Mouse (Mus musculus): ENCODE measurements at regions not wholly inside any gene's neighbourhood (a gene's known extent, or its start where the extent isn't known, plus 50 kb on each side); places are given as distances from the start of the nearest gene placed in this dataset.
"Not testable (repeated sequence)": the region's sequence is repeated elsewhere in the genome, so short reads cannot be mapped to it uniquely, and the experiment has no call there.

DNA sequence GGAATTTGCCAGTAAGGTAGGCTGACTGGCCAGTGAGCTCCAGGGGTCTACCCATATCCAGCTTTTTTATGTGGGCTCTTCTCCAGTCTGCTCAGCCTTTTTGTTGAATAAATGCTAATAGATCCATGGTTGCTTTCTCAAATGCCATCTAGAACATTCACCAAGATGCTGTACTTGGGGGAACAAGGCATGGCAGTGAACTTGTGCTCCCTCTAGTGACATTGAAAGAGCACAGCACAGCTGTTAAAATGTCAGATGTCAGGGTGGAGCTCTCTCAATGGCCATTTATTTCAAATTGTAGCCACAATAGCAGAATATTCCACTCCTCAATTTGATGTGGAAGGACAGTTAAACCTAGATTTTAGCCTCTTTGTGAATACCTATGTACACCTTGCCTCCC lies 86.3 kb downstream of the Kcnk1 start:
- DNase-seq (ENCODE audit: low read depth) = peak; percentile 13

DNA sequence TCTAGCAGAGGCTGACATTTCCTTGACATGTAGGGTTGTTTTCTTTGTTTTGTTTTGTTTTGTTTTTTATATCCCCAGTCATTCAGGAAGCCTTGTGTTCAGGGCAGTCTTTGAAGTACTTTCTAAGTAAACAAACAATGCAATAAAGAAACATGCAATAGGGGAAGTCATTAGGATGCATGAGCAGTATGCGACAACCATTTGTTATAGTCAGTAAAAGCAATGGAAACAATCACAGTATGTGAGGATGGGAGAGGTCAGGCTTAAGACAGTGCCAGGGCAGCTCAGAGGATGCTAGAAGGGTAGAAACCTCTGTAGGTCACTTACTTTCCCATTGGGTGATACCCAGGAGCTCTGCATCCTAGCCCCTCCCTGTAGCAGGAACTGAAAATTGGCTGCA lies 87.9 kb downstream of the Kcnk1 start:
- no peak for DNase-seq (ENCODE audit: low read depth)

DNA sequence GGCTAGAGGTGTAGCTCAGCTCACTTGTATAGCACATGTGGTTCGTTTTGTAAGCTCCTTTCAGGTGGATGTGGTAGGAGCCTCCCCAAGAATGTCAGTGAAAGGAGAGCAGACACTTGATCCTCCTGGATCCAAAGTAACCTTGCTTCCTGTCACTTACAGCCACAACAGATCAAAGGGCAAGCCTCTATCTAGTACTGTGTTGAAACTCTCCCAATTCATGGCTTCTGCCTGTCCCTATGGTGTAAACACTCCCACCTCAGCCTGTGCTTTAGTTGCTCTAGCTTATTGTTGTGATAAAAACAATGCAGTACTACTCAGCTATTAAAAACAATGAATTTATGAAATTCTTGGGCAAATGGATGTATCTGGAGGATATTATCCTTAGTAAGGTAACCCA lies 95.8 kb downstream of the Kcnk1 start:
- DNase-seq (ENCODE audit: low read depth) = no peak

DNA sequence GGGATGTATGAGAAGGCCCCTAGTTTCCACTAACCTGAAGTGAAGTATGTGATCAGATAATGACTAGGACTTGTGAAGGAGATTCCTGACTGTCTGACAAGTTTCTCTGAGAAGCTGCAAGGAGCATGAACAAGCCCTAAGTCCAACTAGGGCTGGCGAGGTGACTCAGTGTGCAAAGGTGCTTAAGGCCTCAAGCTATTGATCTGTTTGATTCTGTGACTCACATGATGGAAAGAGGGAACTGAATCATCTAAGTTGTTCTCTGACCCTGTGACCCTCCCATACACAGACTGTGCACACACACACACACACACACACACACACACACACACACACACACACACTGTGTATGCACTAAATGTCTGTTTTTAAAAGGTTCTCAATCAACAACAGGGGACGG lies 99.0 kb downstream of the Kcnk1 start:
- no peak for DNase-seq (ENCODE audit: low read depth)

DNA sequence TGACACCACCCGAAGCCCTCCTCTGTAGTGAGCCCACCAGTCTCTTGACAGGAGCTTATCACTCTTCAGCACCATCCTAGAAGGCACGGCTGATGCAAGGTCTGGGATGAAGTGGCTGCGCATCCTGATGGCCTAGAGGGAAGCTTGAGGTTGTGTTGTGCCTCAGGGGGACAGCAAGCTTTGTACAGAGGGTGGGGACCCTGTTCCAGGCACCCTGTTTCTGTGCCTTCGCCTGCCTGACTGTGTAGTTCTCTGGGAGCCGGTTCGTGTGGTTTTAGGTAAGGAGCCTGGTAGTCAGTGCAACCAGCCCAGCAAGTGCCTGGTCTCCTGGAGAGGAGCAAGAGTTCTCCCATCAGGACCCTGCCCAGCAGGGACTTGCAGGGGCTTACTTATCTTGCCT lies 101.1 kb downstream of the Kcnk1 start:
- DNase-seq (ENCODE audit: low read depth) = no peak

DNA sequence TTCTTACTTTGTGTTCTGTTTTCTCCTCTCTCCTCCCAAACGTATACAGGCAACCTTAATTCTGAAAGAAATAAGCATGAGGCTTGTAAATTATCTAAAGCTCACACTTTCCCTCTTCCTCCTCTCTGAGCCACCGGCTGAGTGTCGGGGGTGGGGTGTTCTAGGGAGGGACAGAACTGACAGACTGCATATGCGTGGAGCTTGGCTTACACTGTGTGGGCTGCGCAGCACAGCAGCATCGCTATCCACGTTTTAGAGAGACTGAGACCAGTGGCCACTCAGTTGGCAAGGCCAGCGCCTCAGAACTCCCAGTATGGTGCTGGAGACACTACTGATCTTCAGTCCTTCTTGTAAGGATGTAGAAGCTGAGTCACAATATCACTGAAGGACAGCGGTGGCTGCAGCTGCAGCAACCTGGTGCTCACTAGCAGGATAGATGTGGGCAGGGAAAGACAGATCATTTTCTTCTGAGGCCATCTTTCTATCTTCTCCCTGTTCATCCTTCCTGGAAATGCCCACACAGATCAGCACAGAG lies 101.7 kb downstream of the Kcnk1 start:
- no peak for DNase-seq (ENCODE audit: low read depth)

DNA sequence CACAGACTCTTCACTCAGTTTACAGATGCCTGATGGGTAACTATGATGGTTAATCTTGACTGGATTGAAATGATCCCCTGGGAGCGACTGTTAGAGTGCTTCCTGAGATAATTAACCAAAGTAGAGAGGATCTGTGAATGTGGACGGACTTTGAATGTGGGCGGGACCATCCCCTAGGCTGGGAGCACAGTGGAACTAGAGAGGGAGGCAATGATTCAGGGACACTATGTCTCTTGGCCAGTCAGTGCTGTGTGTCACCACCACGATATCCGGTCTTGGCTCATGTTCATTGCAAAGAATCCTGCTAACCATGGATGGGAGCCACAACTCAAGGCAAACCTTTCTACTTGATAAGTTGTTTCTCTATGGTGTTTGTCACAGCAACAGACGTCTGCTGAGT lies 103.9 kb downstream of the Kcnk1 start:
- no peak for DNase-seq (ENCODE audit: low read depth)

DNA sequence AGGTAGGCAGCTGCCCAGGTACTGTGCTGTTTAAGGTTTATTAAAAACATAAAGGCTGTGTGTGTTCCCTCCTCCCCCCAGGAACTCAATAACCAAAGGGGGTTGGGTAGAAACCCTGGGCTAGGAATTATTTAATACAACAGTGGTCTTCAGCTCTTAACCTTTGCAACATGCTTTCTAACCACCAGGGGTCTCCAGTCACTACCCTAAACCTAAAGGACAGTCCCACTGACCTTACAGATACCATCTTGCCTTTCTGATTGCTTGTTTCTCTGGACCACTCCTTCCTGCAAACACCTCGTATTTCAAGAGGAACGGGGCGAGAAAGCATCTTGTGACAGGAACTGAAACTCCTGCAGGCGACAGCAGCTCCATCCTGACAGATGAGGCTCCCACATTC lies 104.9 kb downstream of the Kcnk1 start:
- DNase-seq (ENCODE audit: low read depth) = no peak

DNA sequence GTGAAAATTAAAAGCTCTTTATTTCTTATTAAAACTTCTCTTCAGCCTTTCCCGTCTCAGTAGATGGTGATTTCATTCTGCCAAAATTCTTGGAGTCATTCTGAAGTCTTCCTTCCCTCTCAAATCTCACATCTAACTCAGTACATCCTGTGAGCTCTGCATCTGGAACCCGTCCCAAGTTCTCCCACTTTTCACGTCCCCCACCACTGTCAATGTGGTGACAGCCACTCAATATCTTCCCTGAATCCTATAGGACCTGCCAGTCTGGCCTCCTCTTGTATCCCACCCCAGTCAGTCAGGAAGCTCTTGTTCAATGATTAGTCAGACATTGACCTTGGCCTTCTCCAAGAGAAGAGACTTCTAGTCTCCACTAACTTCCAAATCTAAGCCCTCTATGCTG lies 110.1 kb downstream of the Kcnk1 start:
- no peak for DNase-seq (ENCODE audit: low read depth)

DNA sequence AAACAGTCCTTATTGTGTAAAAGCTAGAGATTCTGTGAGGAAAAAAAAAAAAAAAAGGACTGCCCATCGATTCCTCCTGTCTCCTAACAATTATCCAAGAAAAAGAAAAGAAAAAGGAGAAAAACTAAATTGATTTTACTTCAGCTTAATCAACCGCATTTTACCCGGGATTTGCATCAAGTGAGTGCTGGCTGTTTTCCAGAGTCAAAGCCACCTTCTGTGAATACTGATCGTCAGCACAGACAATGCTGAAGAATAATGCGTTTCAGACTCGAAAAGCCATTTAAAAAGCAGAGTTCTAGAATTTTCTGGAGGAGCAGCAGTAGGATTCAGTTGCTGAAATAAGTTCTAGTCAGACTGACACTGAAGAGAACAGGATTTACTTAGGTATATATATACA lies 131.1 kb downstream of the Kcnk1 start:
- DNase-seq (ENCODE audit: low read depth) = no peak

DNA sequence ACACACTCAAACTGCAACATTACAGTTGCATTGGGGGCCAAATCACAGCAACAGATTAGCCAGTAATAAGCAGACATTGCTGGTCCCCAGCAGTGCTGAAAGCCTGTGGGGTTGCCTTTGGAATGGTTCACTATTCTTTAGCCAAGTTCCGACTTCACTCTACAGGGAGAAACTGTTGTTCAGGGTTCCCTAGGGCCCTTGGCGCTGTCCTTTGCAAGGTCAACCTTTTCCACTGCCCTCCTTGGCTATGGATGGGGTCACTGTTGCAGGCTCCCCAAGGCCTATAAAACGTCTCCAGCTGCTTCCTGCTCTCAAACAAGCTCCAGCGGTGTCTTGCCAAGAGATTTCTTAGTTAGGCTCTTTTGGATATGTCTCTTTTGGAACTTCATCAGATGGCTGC lies 137.1 kb downstream of the Kcnk1 start:
- no peak for DNase-seq (ENCODE audit: low read depth)

DNA sequence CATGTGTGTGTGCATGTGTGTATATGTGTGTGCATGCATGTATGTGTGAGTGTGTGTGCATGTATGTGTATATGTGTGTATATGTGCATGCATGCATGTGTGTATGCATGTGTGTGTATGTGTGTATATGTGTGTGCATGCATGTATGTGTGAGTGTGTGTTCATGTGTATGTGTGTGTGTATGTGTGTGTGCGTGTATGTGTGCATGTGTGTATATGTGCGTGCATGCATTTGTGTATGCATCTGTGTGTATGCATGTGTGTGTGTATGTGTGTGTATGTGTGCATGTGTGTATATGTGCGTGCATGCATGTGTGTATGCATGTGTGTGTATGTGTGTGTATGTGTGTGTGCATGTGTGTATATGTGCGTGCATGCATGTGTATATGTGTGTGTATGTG lies 137.9 kb downstream of the Kcnk1 start:
- not testable (repeated sequence) for DNase-seq (ENCODE audit: low read depth)

DNA sequence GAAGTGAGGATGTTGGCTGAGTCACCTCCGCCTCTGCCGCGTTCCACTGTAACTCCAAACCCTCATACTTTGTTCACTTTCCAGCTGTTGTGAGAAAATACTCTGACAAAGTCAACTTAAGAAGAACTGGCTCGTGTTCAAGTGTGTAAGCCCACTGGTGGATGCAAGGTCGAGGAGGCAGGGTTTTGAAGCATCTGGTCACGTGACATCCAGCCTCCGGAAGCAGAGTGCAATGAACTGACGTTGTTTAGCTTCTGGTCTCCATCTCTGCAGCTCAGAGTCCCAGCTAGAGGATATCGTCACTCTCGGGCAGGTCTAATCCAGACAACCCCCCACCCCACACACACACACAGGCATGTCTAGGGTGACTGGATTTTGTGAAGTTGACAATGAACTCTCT lies 140.1 kb downstream of the Kcnk1 start:
- DNase-seq (ENCODE audit: low read depth) = no peak

DNA sequence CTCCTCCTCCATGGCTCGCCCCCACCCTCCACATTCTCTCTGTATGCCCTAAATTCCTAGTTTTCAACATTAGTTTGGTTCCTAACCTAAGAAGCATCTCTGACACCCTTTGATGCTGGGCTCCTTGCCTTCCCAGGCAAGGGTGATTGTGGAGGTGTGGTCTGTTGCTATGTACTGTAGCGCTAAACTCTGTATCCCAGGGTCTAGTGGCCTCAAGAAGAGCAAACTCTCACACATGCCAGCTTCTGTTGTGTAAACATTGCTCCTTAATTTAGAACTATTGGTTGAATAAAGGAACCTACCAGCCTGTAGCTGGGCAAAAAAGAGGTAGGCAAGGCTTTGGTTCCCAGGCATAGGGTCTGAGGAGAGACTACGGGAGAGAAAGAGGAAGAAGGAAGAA lies 140.6 kb downstream of the Kcnk1 start:
- no peak for DNase-seq (ENCODE audit: low read depth)

DNA sequence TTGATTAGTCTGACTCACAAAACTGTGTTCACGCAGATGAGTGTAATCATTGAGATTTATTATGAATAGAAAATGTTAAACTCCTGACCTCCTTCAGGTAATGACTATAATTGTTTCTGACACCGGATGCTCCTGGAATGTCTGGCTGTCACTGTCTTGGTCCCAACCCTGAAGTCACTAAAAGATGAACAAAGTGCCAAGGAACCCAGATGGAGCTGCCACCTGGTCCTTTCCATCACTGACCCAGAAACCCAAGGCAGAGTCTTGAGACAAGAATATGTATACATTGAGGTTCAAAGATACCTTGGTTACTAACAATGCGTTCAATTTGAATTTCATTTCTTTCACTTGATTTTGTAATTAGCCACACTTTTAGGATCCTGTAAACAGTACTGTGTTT lies 142.0 kb downstream of the Kcnk1 start:
- no peak for DNase-seq (ENCODE audit: low read depth)

DNA sequence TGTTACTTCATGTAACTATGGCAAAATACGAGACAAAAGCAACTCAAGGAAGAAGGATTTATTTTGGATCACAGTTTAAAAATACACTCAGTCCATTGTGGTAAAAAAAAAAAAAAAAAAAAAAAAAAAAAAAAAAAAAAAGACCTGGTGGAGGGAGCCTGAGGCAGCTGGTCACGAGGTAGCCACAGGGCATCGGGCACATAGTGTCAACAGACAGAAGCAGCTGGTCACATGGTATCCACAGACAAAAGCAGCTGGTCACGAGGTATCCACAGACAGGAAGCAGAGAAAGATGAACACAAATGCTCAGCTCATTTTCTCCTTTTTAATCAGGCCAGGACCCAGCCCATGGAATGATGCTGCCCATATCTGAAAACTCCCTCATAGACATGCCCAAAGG lies 142.5 kb downstream of the Kcnk1 start:
- no peak for DNase-seq (ENCODE audit: low read depth)

DNA sequence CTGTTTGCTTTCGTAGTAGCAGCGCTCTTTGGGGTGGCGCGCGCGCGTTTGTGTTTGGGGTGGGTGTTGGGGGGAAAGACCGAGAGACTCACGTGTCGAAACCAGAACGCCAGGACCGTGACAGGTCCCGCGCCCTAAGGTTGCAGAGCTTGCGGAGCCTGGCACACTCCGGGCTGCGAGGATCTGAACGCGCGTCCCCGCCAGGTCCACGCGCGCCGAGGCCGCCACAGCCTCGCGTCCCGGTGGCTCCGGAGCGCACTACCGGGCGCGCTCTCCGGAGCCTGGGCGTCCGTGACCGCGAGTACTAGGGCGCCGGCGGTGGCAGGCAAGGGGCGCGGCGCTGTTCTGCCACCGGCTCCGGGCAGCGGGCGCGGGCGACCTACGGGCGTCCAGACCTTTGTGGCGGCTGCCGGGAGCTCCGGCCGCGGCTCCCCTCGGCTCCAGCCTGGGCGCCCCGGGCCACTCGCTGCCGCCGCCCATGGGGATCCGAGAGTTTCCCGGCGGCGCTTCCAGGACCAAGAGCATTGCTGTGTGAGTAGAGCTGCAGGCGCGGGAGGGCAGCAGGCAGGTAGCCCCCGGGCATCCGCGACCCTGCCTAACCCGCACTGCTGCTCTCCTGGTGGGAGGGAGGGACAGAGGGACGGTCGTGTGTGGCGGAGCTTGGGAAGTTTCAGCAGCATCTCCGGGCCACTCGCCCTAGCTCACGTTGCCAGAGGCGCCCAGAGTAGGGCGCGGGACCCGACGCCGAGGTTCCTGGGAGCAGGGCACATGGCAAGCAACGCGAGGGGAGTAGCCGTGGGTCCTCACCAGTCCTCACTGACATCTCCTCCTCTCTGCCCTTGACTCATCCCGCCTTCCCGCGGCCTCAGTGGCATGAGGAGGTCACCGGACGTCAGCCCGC lies 143.9 kb downstream of the Kcnk1 start:
- no peak for DNase-seq (ENCODE audit: low read depth)

DNA sequence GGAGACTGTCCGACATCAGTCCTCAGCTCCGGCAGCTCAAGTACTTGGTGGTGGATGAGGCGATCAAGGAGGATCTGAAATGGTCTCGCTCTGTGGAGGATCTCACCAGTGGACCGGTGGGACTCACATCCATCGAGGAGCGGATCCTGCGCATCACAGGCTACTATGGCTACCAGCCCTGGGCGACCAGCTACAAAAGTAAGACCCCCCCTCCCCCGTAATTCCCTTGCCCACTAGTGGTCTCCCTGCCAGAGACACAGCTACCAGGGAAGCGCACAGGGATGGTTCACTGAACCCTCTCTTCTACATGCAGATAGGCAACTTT lies 144.5 kb downstream of the Kcnk1 start:
- no peak for DNase-seq (ENCODE audit: low read depth)

DNA sequence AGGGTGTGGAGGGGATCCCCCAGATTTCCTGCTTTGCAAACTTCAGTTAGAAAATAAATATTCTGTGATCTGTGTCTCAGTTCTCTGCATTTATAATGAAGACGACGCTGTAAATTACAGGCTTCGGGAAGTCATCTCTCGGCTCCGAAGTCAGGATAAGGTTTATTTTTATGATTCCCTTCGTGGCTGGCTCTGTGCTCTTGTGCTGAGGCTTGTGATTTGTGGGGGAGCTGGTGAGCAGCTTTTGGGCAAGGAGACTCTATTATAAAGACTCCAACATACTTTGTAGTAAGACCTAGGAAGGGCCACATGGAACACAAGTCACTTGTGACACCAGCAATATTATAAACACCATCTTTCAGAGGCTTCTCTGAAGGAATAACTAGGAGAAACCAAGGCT lies 146.0 kb downstream of the Kcnk1 start:
- DNase-seq (ENCODE audit: low read depth) = no peak

DNA sequence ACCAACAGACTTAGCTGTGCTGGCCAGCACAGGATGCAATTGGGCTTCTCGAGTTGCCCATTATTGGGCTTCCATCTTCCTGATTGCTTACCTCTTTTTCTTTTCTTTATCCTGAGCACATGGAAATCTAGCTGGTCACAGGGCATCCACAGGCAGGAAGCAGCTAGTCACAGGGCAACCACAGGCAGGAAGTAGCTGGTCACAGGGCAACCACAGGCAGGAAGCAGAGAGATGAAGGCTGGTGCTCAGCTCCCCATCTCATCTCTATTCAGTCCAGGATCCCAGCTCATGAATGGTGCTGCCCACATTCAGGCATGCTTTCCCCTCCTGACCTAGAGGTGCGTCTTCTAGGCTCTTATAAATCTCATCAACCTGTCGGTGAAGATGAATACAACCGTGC lies 146.8 kb upstream of the Slc35f3 start:
- DNase-seq (ENCODE audit: low read depth) = no peak

DNA sequence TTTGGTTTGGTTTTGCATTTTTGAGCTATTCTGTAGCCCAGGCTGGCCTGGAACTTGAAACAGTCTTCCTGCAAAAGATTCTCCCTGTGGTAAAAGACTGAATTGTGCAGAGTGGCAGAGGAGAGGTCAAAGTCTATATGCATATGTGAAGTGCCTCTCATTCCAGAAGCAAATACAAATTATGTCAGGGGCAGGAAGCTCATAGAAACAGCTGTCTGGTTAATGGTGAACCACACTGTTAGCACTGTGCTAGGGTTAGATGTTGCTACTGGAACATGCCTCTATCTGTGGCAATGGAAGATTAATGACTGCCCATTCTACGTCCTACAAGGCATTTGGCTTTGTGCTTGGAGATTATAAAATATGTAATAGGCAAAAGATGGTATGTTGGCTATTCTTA lies 144.4 kb upstream of the Slc35f3 start:
- DNase-seq (ENCODE audit: low read depth) = no peak

DNA sequence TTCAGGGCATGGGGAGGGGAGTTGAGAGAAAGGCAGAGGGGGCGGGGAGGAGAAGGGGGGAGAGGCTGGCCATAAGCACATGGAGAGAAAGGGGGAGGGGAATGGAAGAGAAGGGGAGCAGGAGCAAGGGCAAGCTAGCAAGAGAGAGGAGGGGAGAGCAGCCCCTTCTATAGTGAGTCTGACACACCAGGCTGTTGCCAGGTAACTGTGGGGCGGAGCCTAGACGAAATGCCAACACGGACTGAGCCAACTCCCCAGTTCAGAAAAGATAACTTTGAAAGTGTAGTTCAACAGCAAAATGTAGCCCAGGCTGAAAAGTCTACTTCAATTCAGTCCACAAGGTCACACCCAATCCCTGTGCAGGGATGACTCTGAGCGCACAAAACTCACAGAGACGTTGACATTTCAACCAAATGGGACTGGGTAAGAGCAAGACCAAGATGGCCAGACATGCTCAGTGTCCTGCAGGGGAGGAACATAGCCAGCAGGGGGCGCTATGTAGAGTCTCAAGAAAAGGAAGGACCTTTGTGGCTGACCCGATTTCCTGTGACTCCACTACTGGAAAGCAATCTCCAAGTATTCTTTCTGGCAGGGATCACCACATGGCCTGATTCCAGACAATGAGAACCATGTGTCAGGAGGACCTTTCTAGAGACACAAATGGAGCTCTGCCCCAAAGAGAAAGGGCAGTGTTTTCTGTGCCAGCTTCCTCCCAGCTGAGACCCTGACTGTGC lies 140.7 kb upstream of the Slc35f3 start:
- peak; percentile 37 for DNase-seq (ENCODE audit: low read depth)

DNA sequence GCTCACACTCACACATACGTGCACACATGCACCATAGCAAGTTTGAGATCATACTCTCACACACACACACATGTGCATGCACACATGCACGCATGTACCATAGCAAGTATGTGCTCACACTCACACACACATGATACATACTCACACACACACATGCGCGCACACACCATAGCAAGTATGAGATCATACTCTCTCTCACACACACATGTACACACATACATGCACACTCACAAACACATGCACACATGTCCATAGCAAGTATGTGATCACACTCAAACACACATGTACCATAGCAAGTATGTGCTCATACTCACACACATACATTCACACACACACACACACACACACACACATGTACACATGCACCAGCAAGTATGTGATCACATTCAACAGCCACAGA lies 138.9 kb upstream of the Slc35f3 start:
- no peak for DNase-seq (ENCODE audit: low read depth)
